Mouse (Mus musculus) kidney, postnatal 36 days (tissue): ENCODE measurements at regions not wholly inside any gene's neighbourhood (a gene's known extent, or its start where the extent isn't known, plus 50 kb on each side); places are given as distances from the start of the nearest gene placed in this dataset.

Experiments used
- DNase-seq, 2 experiments: peaks; one replicate each; pipeline ENCODE4 v3.0.0; 2021 to 2022; ENCODE audit warnings: mixed read lengths in 2 of 2

DNA sequence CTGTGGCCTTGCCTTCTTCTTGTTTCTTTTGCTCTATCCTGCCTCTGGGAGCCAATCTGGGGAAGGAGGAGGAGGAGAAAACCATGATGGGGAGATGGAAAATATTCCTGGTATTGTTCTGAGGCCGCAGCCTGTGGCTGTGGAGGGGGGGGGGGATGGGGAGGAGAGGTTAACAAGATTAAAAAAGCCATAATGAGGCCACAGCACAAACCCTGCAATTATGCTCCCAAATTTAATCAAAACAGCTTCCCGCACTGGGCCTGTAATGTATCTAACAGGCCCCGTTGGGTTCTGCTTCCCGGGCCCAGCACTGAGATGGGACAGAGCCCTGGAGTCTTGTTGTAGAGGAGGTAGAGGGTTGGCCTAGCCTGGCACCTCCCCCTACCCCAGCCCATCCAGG, 74.8 kb upstream of the Tle3 start:
- no peak for DNase-seq

DNA sequence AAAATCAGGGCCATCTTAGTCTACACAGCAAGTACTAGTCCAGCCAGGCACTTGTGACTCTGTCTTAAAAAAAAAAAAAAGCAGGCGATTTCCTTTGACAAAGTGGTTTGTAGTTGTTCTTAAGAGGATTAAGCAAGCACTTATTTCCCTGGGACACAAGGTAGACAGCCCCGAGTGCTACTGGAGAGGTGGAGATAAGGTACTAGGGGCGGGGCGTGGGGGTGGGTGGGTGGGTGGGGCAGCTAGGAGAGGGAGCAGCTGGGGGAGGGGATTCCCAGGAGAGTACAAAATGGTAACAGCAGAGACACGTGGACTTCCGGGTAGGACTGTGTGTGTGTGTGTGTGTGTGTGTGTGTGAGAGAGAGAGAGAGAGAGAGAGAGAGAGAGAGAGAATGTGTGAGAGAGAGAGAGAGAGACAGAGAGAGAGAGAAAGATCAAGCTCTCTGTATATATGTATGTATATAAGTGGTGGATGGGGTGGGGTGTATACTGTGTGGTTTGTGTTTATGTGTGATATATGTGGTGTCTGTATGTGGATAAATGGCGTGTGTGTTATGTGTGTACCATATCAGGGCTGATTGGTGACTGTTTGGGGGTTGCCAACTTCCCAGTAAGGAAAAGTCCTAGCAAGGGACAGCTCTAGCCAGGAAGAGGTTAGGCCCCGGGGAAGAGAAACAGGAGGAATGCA, 72.1 kb upstream of the Tle3 start:
- DNase-seq: no peak

DNA sequence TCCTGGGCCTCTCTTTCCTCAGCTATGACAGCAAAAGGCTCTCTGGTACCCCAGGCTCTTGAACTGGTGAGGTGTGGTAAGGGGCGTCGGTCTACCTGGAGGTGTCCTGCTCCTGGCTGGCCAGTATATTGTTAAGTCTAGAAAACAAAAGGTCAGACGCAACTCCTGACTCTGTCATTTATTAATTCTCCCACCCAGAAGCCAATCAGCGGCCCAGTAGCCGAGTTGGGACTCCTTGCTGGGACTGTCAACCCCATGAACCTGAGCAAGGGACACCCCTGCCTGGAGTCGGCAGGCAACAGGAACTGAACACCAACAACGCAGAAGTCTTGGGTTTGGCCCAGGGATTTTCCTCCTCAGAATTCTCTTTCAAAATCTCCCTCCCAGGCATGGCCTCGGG, 71.1 kb upstream of the Tle3 start:
- no peak for DNase-seq

DNA sequence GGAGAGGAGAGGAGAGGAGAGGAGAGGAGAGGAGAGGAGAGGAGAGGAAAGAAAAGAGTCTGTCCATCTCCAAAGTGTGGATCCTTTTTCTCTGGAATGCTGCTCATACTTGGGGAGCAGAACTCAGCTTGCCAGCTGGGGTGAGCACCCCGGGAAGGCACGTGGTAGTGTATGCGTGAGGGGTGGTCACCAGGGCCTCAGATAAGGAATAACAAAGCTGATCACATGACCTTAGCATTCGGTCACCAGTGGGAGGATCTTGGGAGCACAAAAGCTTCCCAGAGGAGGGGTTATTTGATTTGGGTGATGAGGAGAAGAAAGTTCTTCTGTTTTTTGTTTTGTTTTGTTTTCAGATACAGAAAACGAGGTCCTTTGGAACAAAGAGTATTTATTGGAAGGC, 69.4 kb upstream of the Tle3 start:
- DNase-seq: no peak

DNA sequence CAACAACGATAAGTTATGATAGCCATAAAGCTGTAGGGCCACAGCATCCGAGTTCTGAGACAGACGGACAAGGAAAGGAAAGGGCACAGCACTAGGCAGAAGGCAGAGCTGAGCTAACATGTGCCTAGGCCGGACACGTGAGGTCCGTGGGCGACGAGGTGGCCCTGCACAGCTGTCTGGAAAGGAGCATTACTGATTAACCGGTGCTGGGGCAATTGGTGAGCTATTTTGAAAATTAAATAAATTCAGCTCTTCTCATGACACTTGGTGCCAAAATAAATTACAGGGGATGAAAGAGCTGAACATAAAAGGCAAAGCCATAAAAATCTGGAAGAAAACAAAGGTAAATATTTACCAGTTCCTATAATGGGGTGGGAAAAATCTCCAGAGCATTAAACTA, 65.9 kb upstream of the Tle3 start:
- peak; percentile 87 to 92 for DNase-seq

DNA sequence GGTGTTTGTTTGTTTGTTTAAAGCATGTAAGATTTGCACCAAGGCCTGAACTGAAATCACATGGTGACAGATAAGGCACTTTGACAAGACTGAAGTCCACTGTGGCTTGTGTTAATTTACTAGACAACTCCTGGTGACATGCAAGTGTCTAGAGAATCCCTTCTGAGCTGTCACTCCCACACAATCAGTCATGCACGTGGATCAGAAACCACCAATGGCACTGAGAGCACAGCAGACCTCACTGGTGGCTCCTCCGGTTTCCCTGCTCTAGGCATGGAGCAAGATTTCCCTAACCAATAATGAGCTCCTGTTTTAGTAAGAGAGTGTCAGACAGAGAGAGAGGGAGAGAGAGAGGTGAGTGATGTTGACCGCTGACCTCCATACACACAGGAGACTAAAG, 63.1 kb upstream of the Tle3 start:
- no peak for DNase-seq

DNA sequence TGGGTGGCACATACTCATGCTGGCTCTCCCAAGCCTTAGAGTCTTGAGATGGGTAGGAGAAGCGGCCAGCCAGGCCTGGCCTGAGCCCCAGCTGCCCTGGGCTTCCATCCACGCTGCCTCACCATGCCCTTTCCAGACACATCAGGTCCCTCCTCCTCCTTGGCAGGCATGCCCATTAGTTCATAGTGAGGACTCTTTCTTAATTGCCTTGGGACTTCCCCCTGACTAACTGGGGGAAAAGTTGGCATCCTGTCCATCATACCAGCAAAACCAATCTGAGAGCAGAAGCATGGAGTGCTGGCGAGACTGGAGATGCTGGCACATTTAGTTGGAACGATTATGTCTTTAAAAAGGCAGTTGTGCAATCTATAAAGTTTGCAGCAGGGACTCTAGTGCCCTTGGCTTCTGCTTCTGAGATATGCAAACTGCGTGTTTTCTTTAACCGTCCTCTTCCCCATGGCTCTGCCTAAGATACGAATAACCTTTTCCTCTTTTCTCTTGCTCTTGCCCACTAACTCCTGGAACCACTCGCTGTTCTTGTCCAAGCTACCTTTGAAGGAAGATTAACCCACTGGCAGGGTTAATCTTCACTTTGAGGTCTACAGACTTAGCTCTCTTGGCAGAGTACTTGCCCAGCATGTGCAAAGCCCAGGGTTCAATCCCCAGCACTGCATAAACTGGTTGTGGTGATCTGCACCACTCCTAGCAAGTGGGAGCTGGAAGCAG, 62.2 kb upstream of the Tle3 start:
- peak; percentile 52 to 63 for DNase-seq

DNA sequence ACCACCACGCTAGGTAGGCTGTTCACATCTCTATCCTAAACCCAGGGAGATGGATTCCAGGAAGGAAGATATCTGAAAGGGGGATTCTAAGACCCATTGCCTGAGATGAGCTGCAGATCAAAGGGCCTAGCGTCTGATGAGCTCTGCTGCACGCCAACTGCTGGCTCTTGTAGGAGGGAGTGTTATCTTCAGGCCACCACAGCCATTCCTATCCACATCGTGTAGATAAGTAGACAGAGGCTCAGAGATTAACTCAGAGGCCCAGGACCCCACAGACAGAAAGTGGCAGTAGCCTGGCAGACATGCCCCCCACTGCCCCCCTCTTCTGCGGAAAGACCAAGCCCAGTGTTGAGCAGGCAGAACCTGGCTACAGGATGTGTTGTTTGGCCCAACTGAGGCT, 61.6 kb upstream of the Tle3 start:
- no peak for DNase-seq

DNA sequence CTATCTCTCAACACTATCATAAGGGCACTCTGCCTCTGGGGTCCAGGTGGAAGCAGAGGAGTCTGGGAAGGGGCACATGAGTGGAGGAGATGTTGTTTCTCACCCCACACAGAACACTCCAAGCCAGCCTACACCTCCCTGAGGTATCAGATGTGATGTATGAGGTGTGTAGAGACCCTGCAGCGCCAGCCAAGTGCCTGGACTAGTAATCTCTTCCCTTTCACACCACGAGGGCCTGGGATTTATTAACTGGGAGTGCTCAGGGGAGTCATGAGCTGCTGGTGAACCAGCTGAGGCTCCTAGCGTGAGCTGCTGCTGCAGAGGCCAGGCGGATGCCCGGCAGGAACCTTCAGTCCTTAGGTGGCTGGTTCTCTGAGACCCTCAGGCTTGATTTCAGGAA, 60.6 kb upstream of the Tle3 start:
- DNase-seq: no peak

DNA sequence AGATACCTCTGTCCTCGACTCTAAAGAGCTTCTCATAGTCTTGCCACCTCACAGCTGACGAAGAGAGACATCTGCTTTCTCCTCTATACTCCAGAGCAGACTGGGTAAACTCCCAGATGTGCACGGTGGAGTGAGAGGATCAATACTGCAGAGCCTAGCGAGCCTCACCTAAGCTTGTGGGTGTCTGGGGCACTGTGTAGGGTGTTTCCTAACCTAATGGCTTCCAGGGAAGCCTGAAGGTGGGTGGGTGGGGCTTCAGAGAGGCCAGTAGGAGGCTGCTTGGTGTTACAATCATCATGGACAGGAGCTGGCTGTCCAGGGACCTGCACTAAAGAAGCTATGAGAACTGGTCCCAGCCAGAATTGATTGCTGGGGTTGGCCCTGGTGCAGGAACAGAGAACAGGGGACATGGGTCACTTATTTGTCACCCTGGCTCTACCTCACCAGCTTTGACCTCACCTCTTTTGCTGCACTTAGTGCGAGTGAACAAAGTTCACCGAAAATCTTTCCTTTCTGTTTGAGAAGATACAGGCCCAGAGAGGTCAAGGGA, 57.5 kb upstream of the Tle3 start:
- DNase-seq: no peak

DNA sequence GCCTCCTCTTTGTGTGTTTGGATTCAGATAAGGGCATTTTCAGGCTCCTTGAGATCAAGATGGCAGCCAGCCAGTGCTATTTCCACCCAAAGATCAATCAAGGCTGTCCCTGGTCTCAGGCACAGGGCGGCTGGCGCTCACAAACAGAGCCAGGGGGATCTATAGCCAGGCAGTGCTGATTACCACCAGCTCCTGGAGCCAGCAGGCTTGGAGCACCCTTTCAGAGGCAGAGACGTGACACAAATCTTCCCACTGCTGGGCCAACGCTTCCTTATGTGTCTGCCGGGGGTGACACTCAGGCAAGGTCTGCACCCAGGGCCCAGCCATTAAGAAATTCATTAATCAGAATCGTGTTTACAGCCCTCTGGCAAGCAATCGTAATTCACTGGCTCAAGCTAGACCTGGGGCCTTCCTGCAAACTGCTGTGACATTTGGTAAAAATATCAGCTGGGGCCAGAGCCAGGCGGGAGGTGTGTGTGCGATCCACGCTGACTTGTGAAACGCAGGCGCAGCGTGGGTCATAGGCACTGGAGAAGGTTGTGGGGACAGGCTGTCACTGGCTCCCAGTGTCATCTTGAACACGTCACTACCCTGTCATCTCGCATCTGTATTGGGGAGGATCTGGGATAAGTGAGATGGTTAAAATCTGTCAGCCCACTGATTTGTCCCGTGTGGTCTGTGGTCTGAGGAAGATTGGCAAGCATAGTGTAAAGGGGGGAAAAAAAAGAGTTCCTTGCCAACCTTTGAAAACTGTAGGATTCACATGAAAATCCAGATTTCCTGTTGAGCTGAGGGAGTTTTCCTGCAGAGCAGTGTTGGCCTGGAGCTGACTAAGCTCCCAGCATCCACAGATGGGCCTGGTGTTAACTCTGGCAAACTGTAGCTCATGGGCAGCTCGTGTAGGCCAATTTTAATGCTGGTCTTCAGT, 56.5 kb upstream of the Tle3 start:
- peak; percentile 82 to 83 for DNase-seq

DNA sequence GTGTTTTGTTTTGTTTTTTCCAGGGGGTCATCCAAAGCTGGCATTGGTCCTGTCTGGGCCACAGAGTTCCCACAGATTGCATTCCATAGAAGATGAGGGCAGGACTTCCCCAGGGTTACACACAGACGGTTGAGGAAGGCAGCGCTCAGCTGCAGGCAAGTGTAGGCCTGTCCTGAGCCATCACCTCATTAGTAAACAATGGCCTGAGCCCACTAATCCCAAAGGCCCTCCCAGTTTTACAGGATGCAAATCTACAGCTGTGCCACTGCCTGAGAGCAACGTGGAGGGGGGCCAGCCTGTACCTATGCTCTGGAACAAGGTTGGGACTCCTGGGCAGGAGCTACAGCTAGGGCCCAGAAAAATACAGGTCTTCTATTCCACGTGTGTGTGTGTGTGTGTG, 55.7 kb upstream of the Tle3 start:
- no peak for DNase-seq

DNA sequence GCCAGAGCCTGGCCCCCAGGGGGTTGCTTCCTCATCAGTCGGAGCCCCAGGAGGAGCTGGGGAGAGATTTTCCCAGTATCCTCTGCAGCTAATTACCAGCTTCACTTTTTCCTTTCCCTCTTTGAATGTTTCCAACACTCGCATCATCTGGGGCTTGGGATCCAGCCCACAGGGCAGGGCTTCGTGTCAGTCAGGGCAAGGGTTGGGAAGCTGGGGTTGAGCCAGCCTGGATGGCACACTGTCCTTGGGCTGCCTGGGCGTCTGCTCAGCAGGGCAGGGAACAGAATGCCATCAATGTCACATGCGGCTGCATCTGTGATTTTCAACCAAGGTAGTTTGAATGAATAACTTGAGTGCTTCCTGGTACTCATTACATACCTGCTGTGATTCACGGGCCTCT, 52.4 kb upstream of the Tle3 start:
- DNase-seq: peak; percentile 70 to 79

DNA sequence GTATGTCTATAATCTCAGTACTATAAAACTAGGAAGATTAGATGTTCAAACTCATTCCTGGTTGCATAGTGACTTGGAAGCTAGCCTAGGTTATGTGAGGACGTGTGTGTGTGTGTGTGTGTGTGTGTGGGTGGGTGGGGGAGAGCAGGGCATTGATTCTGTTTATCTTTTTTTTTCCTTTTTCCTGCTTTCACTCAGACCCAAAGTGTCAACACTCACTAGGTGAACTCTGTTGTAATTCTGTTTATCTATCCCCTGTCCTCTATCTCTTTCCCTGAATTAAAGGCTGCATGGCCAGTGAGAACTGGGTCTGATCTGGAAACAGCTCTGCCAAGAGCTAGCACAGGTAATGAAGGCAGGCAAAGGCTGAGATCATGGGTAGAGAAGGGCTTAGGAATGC, 50.9 kb upstream of the Tle3 start:
- DNase-seq: no peak

DNA sequence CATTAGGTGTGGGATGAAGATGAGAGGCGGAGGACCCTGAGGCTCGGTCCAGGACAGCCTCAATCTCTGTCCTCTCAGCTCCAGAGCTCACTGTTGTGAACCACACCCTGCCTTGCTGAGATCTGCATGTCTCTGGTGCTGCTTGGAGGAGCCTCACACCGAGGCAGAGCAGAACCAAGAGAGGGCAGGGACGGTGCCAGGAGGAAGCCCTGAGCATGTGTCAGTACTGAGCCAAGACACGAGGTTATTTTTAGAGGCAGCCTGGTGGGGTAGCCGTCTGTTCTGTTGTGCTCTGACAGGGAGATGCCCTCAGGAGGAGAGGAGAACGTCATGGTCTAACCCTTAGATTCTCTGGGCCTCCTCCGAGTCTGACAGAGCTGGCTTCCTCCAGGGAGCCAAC, 50.3 kb upstream of the Tle3 start:
- DNase-seq: no peak

DNA sequence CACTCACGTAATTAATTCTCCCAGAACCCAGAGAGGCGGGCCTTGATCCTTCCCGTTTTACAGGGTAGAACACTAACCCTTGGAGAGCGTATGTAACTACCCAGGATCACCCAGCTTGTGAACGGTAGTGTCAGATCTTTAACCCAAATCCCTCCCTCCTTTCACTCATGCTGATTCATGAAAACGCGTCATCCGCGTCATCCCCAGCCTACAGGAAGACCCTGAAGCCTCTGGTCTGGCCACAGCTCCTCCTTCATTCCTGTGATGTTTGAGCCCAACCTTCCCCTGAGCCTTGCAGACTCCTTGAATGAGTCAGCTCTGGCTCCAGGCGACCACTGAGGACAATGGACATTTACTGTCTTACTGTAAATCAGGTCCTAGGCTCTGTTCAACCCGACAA, 49.8 kb upstream of the Tle3 start:
- no peak for DNase-seq
